Mouse (Mus musculus): ENCODE results near the gene Stxbp6. TPM values are rescaled to one million over a fixed set of nuclear protein-coding genes. Genes with fewer than 3 reads are reported as not detected.

Gene Stxbp6
- polyA plus RNA-seq, 1 experiment from 2014 or later = 9.3 TPM

- no peaks in the 10 kb centered on the region for H3K27me3 ChIP-seq (ENCODE audit: control insufficient read depth, insufficient read depth, low read length)
- 53% methylated on average over 3 of the region's 3 CpGs for WGBS
- H3K36me3 ChIP-seq (ENCODE audit: control insufficient read depth, insufficient read depth, low read length) = no peaks in the 10 kb centered on the region
- ATAC-seq (ENCODE audit: low FRiP score, low TSS enrichment) = no peak
- TF ChIP-seq EP300 (optimal IDR thresholded peaks at IDR 0.05) (no peak), CTCF (IDR thresholded peaks at IDR 0.05; ENCODE audit: low read depth) (no peak)
- no peak overlapping the region for H3K4me2 ChIP-seq (replicated peaks; ENCODE audit: low read depth)
- no peaks in the 10 kb centered on the region for H3K9me3 ChIP-seq (ENCODE audit: control insufficient read depth, low read length)
- no peak overlapping the region for H3K4me3 ChIP-seq (ENCODE audit: low read depth, low read length)
- no peak overlapping the region for H3K9ac ChIP-seq (ENCODE audit: low read length)
- no peaks in the 10 kb centered on the region for H3K4me1 ChIP-seq (replicated peaks; ENCODE audit: control insufficient read depth, insufficient read depth)
- no peak overlapping the region for H3K27ac ChIP-seq (replicated peaks)
- no peak for DNase-seq (ENCODE audit: low spot score)
These were observed 146.1 kb downstream of the Stxbp6 start for GRCm38 (mm10) chr12:44928456-44928855.

GRCm38 (mm10) chr12:44925901-44926300 lies 148.6 kb downstream of the Stxbp6 start:
- no peaks in the 10 kb centered on the region for H3K4me1 ChIP-seq (replicated peaks; ENCODE audit: control insufficient read depth, insufficient read depth)
- no peak overlapping the region for H3K4me3 ChIP-seq (ENCODE audit: low read depth, low read length)
- TF ChIP-seq EP300 (optimal IDR thresholded peaks at IDR 0.05) = no peak
- no peak for TF ChIP-seq CTCF (IDR thresholded peaks at IDR 0.05; ENCODE audit: low read depth)
- no peaks in the 10 kb centered on the region for H3K36me3 ChIP-seq (ENCODE audit: control insufficient read depth, insufficient read depth, low read length)
- H3K9me3 ChIP-seq (ENCODE audit: control insufficient read depth, low read length) = no peaks in the 10 kb centered on the region
- no peak for ATAC-seq (ENCODE audit: low FRiP score, low TSS enrichment)
- H3K27me3 ChIP-seq (ENCODE audit: control insufficient read depth, insufficient read depth, low read length) = no peaks in the 10 kb centered on the region
- no peak for DNase-seq (ENCODE audit: low spot score)
- no peak overlapping the region for H3K27ac ChIP-seq (replicated peaks)
- H3K4me2 ChIP-seq (replicated peaks; ENCODE audit: low read depth) = no peak overlapping the region
- H3K9ac ChIP-seq (ENCODE audit: low read length) = no peak overlapping the region
- WGBS = 77% methylated on average over 3 of the region's 3 CpGs

GRCm38 (mm10) chr12:44923273-44923672 lies 151.2 kb downstream of the Stxbp6 start:
- H3K36me3 ChIP-seq (ENCODE audit: control insufficient read depth, insufficient read depth, low read length) = no peaks in the 10 kb centered on the region
- 92% methylated on average over 3 of the region's 3 CpGs for WGBS
- no peak for TF ChIP-seq CTCF (IDR thresholded peaks at IDR 0.05; ENCODE audit: low read depth)
- H3K4me2 ChIP-seq (replicated peaks; ENCODE audit: low read depth) = no peak overlapping the region
- ATAC-seq (ENCODE audit: low FRiP score, low TSS enrichment) (no peak), DNase-seq (ENCODE audit: low spot score) (no peak)
- no peak overlapping the region for H3K4me3 ChIP-seq (ENCODE audit: low read depth, low read length)
- H3K9me3 ChIP-seq (ENCODE audit: control insufficient read depth, low read length) = no peaks in the 10 kb centered on the region
- H3K9ac ChIP-seq (ENCODE audit: low read length) = no peak overlapping the region
- no peaks in the 10 kb centered on the region for H3K27me3 ChIP-seq (ENCODE audit: control insufficient read depth, insufficient read depth, low read length)
- no peak overlapping the region for H3K27ac ChIP-seq (replicated peaks)
- no peaks in the 10 kb centered on the region for H3K4me1 ChIP-seq (replicated peaks; ENCODE audit: control insufficient read depth, insufficient read depth)

- no peaks in the 10 kb centered on the region for H3K9me3 ChIP-seq (ENCODE audit: control insufficient read depth, low read length)
- DNase-seq (ENCODE audit: low spot score) = no peak
- H3K4me3 ChIP-seq (ENCODE audit: low read depth, low read length) = no peak overlapping the region
- H3K36me3 ChIP-seq (ENCODE audit: control insufficient read depth, insufficient read depth, low read length) = no peaks in the 10 kb centered on the region
- ATAC-seq (ENCODE audit: low FRiP score, low TSS enrichment) = no peak
- no peak overlapping the region for H3K27ac ChIP-seq (replicated peaks)
- H3K4me2 ChIP-seq (replicated peaks; ENCODE audit: low read depth) = no peak overlapping the region
- no peak overlapping the region for H3K9ac ChIP-seq (ENCODE audit: low read length)
- TF ChIP-seq CTCF (IDR thresholded peaks at IDR 0.05; ENCODE audit: low read depth) = no peak
- TF ChIP-seq EP300 (optimal IDR thresholded peaks at IDR 0.05) = no peak
- no peaks in the 10 kb centered on the region for H3K4me1 ChIP-seq (replicated peaks; ENCODE audit: control insufficient read depth, insufficient read depth)
- H3K27me3 ChIP-seq (ENCODE audit: control insufficient read depth, insufficient read depth, low read length) = no peaks in the 10 kb centered on the region
- 62% methylated on average over 4 of the region's 4 CpGs for WGBS
These were observed 152.3 kb downstream of the Stxbp6 start for GRCm38 (mm10) chr12:44922241-44922640.

- Histone ChIP-seq H3K4me2 (replicated peaks; ENCODE audit: low read depth) (no peak overlapping the region), H3K4me3 (ENCODE audit: low read depth, low read length) (no peak overlapping the region), H3K9ac (ENCODE audit: low read length) (no peak overlapping the region), H3K9me3 (ENCODE audit: control insufficient read depth, low read length) (no peaks in the 10 kb centered on the region), H3K36me3 (ENCODE audit: control insufficient read depth, insufficient read depth, low read length) (no peaks in the 10 kb centered on the region), H3K27ac (replicated peaks) (no peak overlapping the region), H3K4me1 (replicated peaks; ENCODE audit: control insufficient read depth, insufficient read depth) (no peaks in the 10 kb centered on the region), H3K27me3 (ENCODE audit: control insufficient read depth, insufficient read depth, low read length) (no peaks in the 10 kb centered on the region)
- no peak for DNase-seq (ENCODE audit: low spot score)
- WGBS = 88% methylated on average over 2 of the region's 2 CpGs
- ATAC-seq (ENCODE audit: low FRiP score, low TSS enrichment) = no peak
- TF ChIP-seq EP300 (optimal IDR thresholded peaks at IDR 0.05) = no peak
- TF ChIP-seq CTCF (IDR thresholded peaks at IDR 0.05; ENCODE audit: low read depth) = no peak
These were observed 154.9 kb downstream of the Stxbp6 start for GRCm38 (mm10) chr12:44919613-44920012.

GRCm38 (mm10) chr12:44918929-44919328 lies 155.6 kb downstream of the Stxbp6 start:
- Histone ChIP-seq H3K27me3 (ENCODE audit: control insufficient read depth, insufficient read depth, low read length) (no peaks in the 10 kb centered on the region), H3K4me2 (replicated peaks; ENCODE audit: low read depth) (no peak overlapping the region), H3K27ac (replicated peaks) (no peak overlapping the region), H3K9ac (ENCODE audit: low read length) (no peak overlapping the region), H3K4me1 (replicated peaks; ENCODE audit: control insufficient read depth, insufficient read depth) (no peaks in the 10 kb centered on the region), H3K9me3 (ENCODE audit: control insufficient read depth, low read length) (no peaks in the 10 kb centered on the region), H3K4me3 (ENCODE audit: low read depth, low read length) (no peak overlapping the region), H3K36me3 (ENCODE audit: control insufficient read depth, insufficient read depth, low read length) (no peaks in the 10 kb centered on the region)
- TF ChIP-seq EP300 (optimal IDR thresholded peaks at IDR 0.05) (no peak), CTCF (IDR thresholded peaks at IDR 0.05; ENCODE audit: low read depth) (no peak)
- DNase-seq (ENCODE audit: low spot score) (no peak), ATAC-seq (ENCODE audit: low FRiP score, low TSS enrichment) (no peak)
- 92% methylated on average over 2 of the region's 2 CpGs for WGBS
